Mouse (Mus musculus) embryonic facial prominence, embryonic 10.5 days (tissue): ENCODE results near the gene Camta2. TPM values are rescaled to one million over a fixed set of nuclear protein-coding genes. Genes with fewer than 3 reads are reported as not detected.

Source experiments
- DNase-seq: peaks from one replicate; pipeline ENCODE4 v3.0.0-alpha.2; 2017; ENCODE audit warnings: low spot score
- H3K27ac ChIP-seq: fragments of 300-500 bp; sonication (generic); replicated peaks from 2 replicates; pipeline ENCODE4 v1.5.1; 2016; ENCODE audit warnings: mild to moderate bottlenecking
- H3K27me3 ChIP-seq: fragments of 300-500 bp; sonication (generic); replicated peaks from 2 replicates; pipeline ENCODE4 v1.6.1; 2016; ENCODE audit warnings: low read depth, mild to moderate bottlenecking; ENCODE audit not compliant: poor library complexity, severe bottlenecking
- H3K36me3 ChIP-seq: fragments of 300-500 bp; sonication (generic); replicated peaks from 2 replicates; pipeline ENCODE4 v1.6.1; 2016; ENCODE audit warnings: mild to moderate bottlenecking, moderate library complexity
- H3K4me1 ChIP-seq: fragments of 300-500 bp; sonication (generic); 2 replicates; pipeline ENCODE4 v1.6.1; 2016
- H3K4me3 ChIP-seq: fragments of 300-500 bp; sonication (generic); 2 replicates; pipeline ENCODE4 v1.5.1; 2016; ENCODE audit warnings: mild to moderate bottlenecking, moderate library complexity
- H3K9me3 ChIP-seq: fragments of 300-500 bp; sonication (generic); 2 replicates; pipeline ENCODE4 v1.6.1; 2016; ENCODE audit warnings: mild to moderate bottlenecking
- WGBS: fragments of 180-500 bp; shearing (Covaris S2); methylation state at CpG from one replicate; pipeline ENCODE4 v1.1.7; 2016; 5-methylcytosine and 5-hydroxymethylcytosine counted together
- polyA plus RNA-seq: library from polyadenylated mRNA; unstranded; fragments of >200 nt; fragmentation: Nextera tagmentation; extraction: Ambion mirVana; gene quantifications from 2 replicates; pipeline ENCODE4 v1.2.1, GENCODE M21; 2016

The Camta2 gene
- polyA plus RNA-seq, 1 experiment from 2014 or later, result 10.9 TPM

GRCm38 (mm10) chr11:70657573-70657972 lies 30.3 kb downstream of the Camta2 start:
- Histone ChIP-seq H3K27ac (peak overlapping the region; percentile 99), H3K36me3 (peaks cover 45% of the 10 kb centered on the region), H3K27me3 (no peaks in the 10 kb centered on the region), H3K4me3 (peak overlapping the region; percentile 100), H3K9me3 (no peaks in the 10 kb centered on the region), H3K4me1 (peaks cover 59% of the 10 kb centered on the region)
- no peak for DNase-seq
- WGBS, result 51% methylated on average over 6 of the region's 6 CpGs

DNA sequence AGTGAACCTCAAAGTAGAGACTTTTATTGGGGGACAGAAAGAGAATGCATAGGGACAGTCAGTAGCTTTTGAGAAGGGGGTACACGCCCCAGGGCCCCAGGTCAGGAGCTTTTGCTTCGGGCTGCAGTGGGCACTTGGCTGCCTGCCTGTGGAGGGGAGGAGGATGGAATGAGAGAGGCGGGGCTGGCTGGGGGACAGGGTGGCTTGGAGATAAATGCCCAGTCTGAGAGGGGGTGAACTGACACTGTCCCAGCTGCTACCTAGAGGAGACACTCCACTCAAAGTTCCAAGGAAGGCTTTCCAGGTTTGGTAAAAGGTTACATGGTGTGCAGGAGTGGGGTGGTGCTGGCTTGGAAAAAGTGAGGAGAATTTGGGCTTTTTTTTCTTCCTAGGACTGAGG lies 30.9 kb downstream of the Camta2 start, which contains the start of gene Eno3:
Gene Eno3 (plus strand): TSS at position 239 of the 400 bp plus-strand sequence.
- H3K27me3 ChIP-seq, result no peaks in the 10 kb centered on the region
- no peaks in the 10 kb centered on the region for H3K9me3 ChIP-seq
- peak within 1 kb of the TSS; percentile 100 for H3K4me3 ChIP-seq
- 0% methylated on average over 3 of the region's 3 CpGs for WGBS
- peaks cover 65% of the 10 kb centered on the region for H3K4me1 ChIP-seq
- H3K36me3 ChIP-seq, result peaks cover 45% of the 10 kb centered on the region
- peak; percentile 76 for DNase-seq
- peak within 1 kb of the TSS; percentile 99 for H3K27ac ChIP-seq

GRCm38 (mm10) chr11:70656456-70656927 lies 31.4 kb downstream of the Camta2 start:
- peak; percentile 88 for DNase-seq
- Histone ChIP-seq H3K27ac (peak overlapping the region; percentile 99), H3K27me3 (no peaks in the 10 kb centered on the region), H3K9me3 (no peaks in the 10 kb centered on the region), H3K4me1 (peaks cover 68% of the 10 kb centered on the region), H3K4me3 (peak overlapping the region; percentile 100), H3K36me3 (peaks cover 45% of the 10 kb centered on the region)
- 2% methylated on average over 16 of the region's 16 CpGs for WGBS

DNA sequence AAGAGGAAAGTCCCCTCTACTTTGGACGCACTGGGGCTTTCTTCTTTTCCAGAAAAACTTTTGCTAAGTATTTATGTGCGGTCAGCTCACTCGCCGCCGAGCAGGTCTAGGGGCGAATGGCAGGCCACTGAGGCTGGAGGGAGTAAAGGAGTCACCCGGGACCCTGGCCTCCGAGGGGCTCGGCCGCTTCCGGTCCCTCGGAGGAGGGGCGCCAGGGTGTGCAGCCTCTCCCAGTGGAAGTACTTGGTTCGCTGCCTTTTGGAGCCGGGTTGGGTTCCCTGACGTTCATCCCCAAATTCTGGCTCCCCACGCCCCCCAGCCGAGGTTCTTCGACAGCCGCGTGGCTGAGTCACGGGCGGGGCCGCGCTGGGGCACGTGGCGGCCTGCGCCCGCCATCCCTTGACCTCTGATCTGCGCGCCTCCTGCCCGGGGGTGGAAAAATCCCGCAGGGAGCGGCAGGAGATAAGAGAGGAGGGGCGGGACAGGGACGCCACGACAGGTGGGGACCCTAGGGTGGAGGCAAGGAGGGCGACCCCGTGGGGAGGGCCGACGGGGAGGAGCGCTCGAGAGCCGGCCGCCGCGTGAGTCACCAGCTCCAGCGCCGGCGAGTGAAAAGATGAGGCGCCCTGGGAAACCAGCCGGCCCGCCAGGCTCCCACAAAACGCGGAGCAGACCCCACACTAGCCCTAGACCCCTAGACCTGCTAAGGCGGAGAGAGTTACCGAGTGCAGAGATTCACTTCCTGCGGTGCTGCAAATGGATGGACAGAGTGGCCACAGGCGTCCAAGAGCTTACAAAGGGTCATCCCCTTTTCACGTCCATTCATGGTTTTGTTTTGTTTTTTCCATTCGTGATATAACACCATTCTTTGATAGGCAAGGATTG lies 32.1 kb downstream of the Camta2 start:
- H3K36me3 ChIP-seq, result peaks cover 45% of the 10 kb centered on the region
- H3K27me3 ChIP-seq, result no peaks in the 10 kb centered on the region
- no peaks in the 10 kb centered on the region for H3K9me3 ChIP-seq
- peak; percentile 80 for DNase-seq
- WGBS, result under 1% methylated on average over 61 of the region's 61 CpGs
- peak overlapping the region; percentile 100 for H3K4me3 ChIP-seq
- H3K27ac ChIP-seq, result peak overlapping the region; percentile 99
- H3K4me1 ChIP-seq, result peaks cover 74% of the 10 kb centered on the region

- peak; percentile 90 for DNase-seq
- no peaks in the 10 kb centered on the region for H3K27me3 ChIP-seq
- H3K4me3 ChIP-seq, result peak overlapping the region; percentile 100
- H3K36me3 ChIP-seq, result peaks cover 46% of the 10 kb centered on the region
- peak overlapping the region; percentile 99 for H3K27ac ChIP-seq
- WGBS, result under 1% methylated on average over 48 of the region's 48 CpGs
- no peaks in the 10 kb centered on the region for H3K9me3 ChIP-seq
- peaks cover 76% of the 10 kb centered on the region for H3K4me1 ChIP-seq
These were observed 32.9 kb downstream of the Camta2 start for GRCm38 (mm10) chr11:70654923-70655570.

GRCm38 (mm10) chr11:70654198-70654922 lies 33.5 kb downstream of the Camta2 start, which contains the start of gene Pfn1:
Gene Pfn1 (minus strand): TSS chr11:70654644.
- no peaks in the 10 kb centered on the region for H3K9me3 ChIP-seq
- no peaks in the 10 kb centered on the region for H3K27me3 ChIP-seq
- peaks cover 46% of the 10 kb centered on the region for H3K36me3 ChIP-seq
- peaks cover 79% of the 10 kb centered on the region for H3K4me1 ChIP-seq
- H3K27ac ChIP-seq, result peak within 1 kb of the TSS; percentile 99
- DNase-seq, result peak; percentile 91
- peak within 1 kb of the TSS; percentile 100 for H3K4me3 ChIP-seq
- WGBS, result under 1% methylated on average over 61 of the region's 61 CpGs

DNA sequence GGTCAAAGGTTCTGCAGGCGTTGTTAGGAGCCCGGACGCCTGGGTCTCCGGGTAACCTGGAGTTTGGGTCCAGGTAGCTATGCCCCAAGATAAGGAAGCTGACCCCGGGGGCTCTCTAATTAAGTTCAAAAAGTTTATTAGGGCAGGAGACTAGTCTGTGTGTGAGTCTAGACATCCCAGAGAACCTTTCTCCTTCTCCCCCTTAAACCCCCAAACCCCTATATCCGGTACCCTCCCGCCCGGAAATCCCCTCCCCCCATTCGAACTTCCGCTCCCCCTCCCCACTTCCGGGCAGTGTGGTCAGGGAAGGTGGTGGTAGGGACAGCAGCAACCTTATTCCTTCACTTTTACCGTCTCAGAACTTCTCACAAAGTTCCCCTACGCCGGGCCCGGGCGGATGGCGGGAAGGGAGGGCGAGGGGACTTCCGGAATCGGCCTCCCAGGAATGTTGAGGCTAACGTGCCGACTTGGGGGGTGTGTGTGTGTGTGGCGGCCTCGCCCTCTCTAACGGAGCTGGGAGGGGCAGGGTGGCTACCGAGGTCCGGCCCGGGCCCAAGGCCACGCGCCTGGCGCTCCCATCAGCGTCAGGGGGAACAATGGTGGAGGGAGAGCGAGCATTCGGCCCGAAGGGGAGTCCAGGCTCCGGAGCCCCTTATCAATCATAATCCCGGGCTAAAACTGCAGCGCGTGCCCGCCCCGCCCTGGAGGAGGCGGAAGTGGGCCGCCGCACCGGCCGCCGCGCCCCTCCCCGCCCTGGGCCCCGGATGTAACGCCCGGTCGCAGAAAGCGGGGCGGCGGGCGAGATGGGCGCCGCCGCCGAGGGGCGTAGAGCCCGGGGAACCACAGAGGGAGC lies 34.3 kb downstream of the Camta2 start:
- H3K27me3 ChIP-seq, result no peaks in the 10 kb centered on the region
- peak; percentile 90 for DNase-seq
- no peaks in the 10 kb centered on the region for H3K9me3 ChIP-seq
- WGBS, result under 1% methylated on average over 63 of the region's 63 CpGs
- H3K4me1 ChIP-seq, result peaks cover 79% of the 10 kb centered on the region
- peak overlapping the region; percentile 99 for H3K27ac ChIP-seq
- peaks cover 47% of the 10 kb centered on the region for H3K36me3 ChIP-seq
- peak overlapping the region; percentile 100 for H3K4me3 ChIP-seq

DNA sequence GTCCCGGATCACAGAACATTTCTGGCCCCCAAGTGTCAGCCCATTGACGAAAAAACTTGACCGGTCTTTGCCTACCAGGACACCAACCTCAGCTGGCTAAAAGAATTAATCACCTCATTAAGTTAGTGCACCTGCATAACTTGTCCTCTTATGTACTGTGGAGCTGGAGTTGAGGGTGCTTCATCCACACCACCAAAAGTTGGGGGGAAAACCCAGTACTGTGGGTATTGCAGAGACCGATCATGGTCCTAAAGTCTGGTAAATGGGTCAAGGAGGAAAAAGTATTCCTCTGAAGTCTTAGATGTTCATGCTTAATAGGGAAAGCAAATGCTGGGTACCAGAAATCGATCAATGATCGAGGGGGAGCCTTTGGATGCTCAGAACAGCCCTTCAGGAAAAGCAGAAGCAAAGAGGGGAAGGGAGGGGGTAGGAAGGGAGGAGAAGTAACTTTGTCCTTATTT lies 35.0 kb downstream of the Camta2 start:
- WGBS, result 58% methylated on average over 6 of the region's 6 CpGs
- H3K36me3 ChIP-seq, result peaks cover 51% of the 10 kb centered on the region
- peak overlapping the region; percentile 100 for H3K4me3 ChIP-seq
- no peaks in the 10 kb centered on the region for H3K9me3 ChIP-seq
- peaks cover 79% of the 10 kb centered on the region for H3K4me1 ChIP-seq
- H3K27me3 ChIP-seq, result no peaks in the 10 kb centered on the region
- H3K27ac ChIP-seq, result peak overlapping the region; percentile 99
- no peak for DNase-seq

GRCm38 (mm10) chr11:70652029-70652883 lies 35.6 kb downstream of the Camta2 start:
- H3K27ac ChIP-seq, result peak overlapping the region; percentile 99
- peaks cover 51% of the 10 kb centered on the region for H3K36me3 ChIP-seq
- H3K27me3 ChIP-seq, result no peaks in the 10 kb centered on the region
- no peaks in the 10 kb centered on the region for H3K9me3 ChIP-seq
- peak; percentile 75 for DNase-seq
- 53% methylated on average over 12 of the region's 12 CpGs for WGBS
- H3K4me1 ChIP-seq, result peaks cover 76% of the 10 kb centered on the region
- peak overlapping the region; percentile 100 for H3K4me3 ChIP-seq

DNA sequence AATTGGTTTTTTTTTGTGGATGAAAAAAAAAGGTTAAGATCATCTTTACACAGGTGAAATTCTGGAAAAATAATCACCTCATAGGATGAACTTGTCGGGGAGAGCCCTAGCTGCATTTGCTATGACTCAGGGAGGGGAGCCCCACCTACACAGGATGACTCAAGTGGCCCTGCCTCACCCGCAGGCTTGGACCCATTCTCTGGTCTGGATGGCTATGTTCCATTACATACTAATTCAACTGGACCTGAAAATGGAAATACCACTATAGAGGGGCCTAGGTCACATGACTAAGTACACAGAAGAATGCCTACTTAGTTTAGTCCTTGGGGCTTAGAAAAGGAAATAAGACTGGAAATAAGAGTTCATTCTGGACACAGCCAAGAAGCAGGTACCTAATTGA lies 36.5 kb downstream of the Camta2 start:
- Histone ChIP-seq H3K4me1 (peaks cover 71% of the 10 kb centered on the region), H3K9me3 (no peaks in the 10 kb centered on the region), H3K36me3 (peaks cover 51% of the 10 kb centered on the region), H3K27me3 (no peaks in the 10 kb centered on the region), H3K27ac (no peak overlapping the region), H3K4me3 (peak overlapping the region; percentile 100)
- DNase-seq, result no peak
- WGBS, result 83% methylated on average over 2 of the region's 2 CpGs
